Mouse (Mus musculus) R1 (cell line): ENCODE results near the gene Eif2b1.
"Not testable (repeated sequence)": the region's sequence is repeated elsewhere in the genome, so short reads cannot be mapped to it uniquely, and the experiment has no call there.

Source experiments
- DNase-seq: peaks from one replicate; pipeline ENCODE4 v3.0.0-alpha.2; 2018; ENCODE audit warnings: low read depth, low spot score

The Eif2b1 gene

DNA sequence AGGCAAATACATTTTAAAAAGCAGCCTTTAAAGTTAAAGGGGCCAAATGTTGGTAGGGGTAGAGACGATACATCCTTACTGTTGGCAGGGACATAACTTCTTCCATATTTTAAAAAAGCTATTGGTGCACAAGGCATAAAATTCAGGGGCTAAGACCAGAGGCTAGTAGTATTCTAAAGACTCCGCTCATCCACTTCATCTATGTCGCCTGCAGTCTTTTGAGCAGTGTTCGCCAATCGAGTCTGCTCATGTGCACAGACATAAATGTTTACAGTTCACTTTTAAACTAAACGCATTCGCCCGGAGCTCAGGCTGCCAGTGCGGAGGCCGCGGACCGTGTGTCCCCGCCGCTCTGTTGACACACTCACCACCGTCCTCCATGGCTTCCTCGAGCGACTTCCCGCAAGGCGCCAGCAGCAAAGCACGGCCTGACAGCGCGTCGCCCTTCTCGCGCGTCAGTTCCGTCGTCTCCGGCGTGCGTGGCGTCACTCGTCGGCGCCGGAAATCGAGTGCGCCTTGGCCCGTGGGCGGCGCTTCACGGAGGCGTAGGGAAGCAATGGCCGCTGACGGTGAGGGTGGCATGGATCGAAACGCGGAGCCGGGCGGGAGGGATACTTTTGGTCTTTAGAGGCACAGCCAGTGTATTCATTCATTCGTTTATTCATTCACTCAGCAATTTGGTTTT is at the start of gene Eif2b1, which contains the start of gene Gtf2h3:
TSS of gene Eif2b1 (minus strand) at position 499 of the 685 bp plus-strand sequence.
TSS of gene Gtf2h3 (plus strand) at position 508 of the 685 bp plus-strand sequence.
- DNase-seq: peak; percentile 93

DNA sequence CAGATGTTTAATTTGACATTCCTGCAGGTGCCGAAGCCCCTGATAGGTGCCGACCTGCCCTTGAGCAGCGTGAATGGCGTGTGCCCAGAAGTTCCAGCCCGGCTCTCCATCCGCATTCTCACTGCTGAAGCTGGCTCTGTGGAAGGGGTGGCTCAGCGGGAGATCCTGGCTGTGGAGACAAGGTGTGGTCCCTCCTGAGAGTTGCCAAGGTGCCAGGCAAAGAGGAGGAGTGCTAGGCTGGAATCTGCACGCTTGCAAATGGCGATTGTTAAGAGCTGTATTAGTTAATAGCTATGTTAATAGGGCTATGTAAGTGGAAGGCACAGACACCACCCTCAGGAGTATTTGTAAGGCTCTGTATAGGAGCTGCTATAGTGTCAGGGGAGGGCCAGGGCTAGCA is 45.4 kb upstream of the Eif2b1 start:
- peak; percentile 15 for DNase-seq

DNA sequence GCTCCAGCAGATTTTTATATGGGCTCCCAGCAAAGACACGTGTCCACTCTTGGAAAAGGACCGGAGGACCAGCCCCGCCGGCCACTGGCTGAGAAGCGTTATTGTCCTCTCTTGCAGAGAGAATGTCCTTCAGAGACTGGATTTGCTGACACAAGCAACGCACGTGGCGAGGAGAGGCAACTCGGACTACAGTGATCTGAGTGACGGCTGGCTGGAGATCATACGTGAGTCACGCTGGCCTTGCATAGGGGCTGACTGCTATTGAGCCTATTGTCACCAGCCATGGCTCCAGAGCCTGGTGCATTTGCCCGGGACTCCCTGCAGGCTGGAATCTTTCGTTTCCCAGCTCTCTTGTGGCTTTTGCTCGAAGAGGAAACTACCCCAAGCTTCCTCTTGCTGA is 44.0 kb upstream of the Eif2b1 start:
- DNase-seq: no peak

DNA sequence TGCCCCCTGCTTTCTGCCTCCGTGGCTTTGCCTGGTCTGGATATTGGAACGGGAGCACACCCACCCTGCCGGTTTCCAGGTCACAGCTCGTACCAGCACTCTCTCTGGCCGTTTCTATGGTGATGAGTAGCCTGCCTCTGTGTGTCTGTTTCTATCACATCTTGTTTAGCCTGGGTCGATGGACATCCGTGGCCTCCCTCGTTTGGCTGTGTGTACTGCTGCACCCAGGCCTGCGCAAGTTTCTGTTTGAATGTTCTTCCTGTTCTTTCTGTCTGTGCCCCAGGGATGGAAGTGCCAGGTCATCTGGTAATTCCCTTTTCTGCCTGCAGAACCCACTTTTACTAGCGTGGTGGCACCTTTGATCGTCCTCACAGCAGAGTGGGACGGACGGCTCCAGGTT is 42.4 kb upstream of the Eif2b1 start:
- DNase-seq: no peak

DNA sequence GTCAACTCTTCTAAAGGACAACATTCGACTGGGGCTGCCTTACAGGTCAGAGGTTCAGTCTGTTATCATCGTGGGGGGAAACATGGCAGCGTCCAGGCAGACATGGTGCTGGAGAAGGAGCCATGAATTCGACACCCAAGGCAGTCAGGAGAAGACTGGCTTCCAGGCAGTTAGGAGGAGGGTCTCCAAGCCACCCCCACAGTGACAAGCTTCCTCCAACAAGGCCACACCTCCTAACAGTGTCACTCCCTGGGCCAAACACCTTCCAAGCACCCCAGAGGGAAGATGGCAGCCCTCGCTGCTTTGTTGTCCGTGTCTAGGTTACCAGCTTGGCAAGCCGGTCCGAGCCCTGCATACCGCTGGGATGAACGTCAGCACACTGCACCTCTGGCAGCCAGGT is 39.8 kb upstream of the Eif2b1 start:
- peak; percentile 85 for DNase-seq

DNA sequence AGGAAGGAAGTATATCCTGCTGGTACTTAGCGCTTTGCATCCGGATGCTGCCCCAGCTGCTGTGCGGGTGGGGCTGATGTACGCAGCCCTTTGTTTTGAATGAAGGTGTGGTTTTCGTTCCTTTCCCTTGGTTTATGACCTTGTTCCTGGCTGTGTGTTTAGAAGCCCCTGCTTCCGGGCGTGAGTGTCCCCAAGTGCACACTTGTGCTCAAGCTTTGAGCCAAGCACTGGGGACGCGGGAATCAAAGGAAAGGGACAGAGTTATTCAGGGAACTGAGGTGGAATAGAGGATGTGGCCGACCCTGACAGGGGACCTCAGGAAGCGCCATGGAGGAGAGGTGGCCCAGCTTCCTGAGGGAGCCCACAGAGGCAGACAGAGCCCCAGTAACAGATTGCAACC is 35.8 kb upstream of the Eif2b1 start:
- DNase-seq: peak; percentile 94

DNA sequence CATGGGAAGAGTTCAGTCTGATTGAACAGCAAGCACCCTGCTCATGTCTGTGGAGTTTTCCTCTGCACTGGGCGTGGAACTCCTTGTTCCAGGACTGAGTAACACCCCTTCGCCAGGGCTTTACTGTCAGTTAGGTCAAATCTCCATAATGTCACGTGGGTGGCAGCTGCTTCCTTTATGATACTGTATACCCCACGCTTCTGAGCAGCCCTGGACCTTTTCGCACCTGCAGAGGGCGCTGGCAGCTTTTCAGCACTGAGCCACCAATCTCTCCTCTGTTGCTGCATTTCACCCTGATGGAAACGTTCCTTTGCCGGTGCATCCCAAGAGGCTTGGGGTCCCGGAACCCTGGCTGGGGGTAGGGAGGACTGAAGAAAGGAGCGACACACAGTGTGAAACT is 32.0 kb upstream of the Eif2b1 start:
- DNase-seq: peak; percentile 97

DNA sequence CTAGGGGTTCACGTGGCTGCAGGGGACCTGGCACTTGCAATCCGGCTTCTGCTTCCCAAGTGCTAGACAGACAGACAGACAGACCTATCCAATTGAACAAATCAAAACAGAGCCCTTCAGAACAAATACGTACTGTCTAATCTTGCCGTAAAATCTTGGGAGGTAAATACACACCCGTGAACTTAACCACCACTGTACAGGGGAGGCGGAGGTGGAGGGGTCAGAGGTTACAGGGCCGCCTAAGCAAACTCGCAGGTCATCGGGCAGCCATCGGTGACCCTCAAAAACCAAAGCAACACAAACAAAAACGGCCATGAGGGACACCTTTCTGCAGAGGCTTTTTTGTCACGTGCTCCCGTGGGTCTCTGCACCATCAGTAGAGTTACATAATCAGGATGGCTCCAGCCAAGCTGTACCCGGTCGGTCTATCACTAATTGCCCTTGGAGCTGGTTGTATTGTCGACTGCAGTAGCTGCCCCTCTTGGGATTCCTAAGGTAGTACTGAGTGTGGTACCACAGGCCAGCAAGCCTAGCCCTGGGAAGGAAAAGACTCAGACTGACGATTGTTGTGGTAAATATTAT is 26.2 kb upstream of the Eif2b1 start:
- DNase-seq: no peak

DNA sequence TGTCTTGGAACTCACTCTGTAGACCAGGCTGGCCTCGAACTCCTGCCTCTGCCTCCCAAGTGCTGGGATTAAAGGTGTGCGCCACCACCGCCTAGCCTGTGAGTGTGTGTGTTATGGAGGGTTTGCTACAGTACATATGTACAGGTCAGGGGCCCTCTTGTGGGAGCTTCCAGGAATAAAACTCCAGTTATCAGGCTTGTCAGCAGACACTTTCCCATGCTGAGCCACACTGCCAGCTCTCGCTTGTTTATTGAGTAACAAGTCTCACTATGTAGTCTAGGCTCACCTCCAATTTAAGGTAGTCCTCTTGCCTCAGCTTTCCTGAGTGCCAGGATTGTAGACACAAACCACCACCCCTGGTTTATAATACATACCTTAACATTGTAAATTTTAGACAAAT is 25.4 kb upstream of the Eif2b1 start:
- DNase-seq: no peak

DNA sequence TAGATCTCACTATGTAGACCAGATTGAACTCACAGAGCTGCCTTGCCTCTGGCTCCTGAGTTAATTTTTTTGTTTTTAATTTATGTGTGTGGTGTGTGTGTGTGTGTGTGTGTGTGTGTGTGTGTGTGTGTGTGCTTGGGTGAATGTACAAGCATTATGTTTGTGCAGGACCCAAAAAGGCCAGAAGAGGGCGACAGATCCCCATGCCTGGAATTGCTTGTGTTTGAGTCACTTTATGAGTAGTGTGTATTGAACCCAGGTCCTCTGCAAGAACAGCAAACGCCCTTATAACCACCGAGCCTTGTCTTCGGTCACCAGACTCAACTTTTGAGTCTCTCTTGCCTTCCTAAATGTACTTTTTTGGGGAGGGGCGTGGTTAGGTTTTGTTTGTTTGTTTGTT is 23.4 kb upstream of the Eif2b1 start:
- DNase-seq: peak; percentile 85

DNA sequence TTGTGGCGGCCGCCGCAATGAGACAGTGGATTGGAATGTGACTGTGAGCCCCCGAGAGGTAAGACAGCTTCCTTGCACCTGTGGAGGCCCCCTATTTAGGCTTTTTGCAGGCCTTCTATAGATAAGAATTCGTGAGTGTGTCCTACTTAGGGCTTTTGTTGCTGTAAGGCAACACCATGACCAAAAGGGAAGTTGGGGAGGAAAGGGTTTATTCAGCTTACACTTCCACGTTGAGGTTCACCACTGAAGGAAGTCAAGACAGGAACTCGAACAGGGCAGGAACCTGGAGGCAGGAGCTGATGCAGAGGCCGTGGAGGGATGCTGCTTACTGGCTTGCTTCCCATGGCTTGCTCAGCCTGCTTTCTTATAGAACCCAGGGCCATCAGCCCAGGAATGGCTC is 20.8 kb upstream of the Eif2b1 start:
- DNase-seq: not testable (repeated sequence)

DNA sequence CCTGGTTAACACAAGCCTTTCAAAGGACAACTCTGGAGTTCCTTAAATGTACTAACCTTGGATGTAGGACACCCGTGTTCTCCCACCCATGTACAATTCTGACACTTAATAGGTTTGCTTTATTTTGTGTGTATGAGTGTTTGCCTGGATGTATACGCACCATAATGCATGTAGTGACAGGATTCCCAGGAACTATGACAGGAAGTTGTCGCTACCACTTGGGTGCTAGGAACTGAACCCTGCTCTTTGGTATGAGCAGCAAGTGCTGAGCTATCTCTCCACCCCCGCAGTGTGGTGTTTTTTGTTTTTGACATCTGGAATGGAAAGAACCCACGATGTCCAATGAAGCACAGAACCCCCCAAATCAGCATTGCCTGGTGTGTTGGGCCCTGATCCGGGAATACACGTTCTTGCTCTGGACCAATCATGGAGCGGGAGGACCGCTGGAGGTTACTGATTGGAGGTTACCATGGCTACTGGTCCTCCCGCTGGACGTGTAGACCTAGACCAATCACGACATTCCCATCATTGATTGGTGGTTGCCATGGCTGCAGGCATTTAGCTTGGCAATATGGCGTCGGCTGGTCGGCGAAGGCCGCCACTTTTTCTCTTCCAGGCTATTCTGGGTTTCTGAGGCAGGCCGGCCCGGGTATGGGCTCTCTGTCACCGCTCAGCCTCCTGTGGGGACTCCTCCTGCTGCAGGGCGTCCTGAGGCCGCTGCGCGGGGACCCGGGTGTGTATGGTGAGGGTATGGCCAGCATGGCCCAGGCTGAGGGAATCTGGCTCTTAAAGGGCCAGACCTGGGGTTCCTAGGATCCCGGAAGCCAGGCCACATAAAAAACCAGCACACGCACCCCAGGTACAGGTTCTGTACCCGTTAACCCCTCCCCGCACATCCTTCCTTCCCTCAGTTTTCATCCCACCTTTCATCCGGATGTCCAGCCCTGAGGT is 19.6 kb upstream of the Eif2b1 start:
- DNase-seq: peak; percentile 99

DNA sequence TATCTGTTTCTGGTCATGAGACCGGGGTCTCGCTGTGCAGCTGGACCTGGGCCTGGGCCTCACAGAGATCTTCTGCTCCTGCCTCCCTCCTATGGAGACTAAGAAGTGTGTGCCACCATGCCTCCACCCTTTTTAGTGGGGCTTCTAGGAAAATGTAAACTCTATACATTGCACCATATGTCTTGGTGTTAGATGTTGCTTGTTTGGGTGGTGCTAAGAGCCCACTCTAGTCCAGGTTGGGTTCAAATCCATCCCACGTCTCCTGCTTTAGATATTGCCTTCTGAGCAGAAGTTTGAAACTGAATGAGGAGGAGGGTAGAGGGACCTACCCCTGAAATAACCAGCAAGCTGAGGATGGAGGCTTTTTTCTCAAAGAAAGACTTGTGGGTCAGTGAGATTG is 13.8 kb upstream of the Eif2b1 start:
- no peak for DNase-seq

DNA sequence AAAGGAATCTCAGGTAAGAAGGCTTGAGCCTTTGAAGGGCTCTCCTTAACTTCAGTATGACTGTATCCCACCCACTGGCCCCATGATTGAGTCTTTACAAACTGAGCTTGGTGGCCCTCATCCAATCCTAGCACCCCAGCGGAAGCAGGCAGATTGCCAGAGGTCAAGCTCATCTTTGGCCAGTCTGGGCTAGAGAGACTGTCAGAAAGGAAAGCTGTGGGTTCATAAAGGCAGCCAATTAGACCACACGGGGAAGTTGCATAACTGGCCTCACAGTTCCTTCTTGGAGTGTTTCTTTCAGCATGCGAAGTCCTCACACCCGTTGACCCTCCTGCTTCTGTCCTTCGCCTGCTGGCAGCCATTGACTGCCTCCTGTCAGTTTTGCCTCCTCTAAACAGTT is 3.6 kb upstream of the Eif2b1 start:
- DNase-seq: no peak

DNA sequence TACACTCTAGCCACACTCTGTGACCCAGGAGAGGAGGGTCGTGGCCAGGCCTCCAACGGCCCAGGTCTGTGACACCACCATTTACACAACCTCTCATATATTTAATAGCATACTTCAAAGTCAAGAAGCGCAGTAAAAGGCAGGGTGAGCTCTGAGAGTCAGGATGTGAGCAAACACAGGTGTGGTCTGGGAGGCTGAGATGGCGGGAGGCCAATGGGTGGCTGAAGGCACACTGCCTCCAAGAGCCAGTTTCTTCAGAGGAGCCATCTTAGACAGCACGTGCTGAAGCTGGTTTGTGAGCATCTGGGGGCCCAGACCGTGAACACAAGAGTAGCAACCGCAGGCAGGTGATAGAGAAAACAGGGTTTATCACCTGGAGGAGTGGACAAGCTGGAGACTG is 3.5 kb downstream of the Eif2b1 start:
- DNase-seq: no peak

DNA sequence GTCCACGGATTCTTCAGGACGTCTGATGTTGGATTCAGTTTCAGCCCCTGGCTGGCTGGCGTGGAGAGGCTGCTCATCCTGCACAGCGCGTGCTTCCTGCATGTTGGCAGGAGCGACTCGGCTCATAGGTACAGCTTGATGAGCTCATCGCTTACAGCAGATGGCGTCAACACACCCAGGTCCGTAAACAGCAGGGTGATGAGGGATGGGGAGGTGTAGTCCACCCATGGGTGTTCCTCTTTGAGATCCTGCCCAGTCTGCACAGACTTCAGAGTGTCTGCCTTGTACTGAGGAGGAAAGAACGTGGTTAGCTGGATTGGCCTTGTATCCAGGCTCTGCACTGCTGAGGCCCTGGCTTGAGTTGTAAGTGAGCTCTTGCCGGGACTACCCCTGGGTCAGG is 7.9 kb downstream of the Eif2b1 start:
- DNase-seq: no peak

DNA sequence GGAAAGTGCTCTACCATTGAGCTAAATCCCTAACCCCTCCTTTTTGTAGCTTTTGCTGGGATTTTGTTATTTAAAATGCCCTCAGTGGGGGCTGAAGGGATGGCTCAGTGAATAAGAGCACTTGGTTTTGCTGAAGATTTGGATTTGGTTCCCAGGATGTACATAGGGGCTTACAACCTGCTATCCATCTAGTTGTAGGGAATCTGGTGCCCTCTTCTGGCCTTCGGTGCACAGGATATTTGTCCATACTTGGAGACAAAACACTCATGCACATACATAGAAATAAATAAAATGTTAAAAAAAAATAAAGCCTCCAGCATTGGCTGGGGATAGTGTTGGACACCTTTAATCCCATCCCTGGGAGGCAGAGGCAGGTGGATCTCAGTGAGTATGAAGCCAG is 23.8 kb downstream of the Eif2b1 start:
- DNase-seq: no peak

DNA sequence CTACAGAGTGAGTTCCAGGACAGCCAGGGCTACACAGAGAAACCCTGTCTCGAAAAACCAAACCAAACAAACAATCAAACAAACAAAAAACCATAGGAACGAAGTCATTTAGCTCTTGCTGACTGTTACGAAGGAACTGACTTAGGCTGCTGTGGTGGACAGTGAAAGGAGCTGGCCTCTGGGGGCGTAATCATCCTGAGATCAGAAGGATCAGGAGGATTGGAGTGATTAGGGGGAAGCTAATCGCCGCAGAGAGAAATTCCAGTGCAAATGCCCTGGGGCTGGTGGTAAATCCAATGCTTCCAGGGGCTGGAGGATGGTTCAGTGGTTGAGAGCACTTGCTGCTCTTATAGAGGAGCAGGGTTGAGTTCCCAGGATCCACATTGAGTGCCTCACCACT is 25.3 kb downstream of the Eif2b1 start:
- no peak for DNase-seq

DNA sequence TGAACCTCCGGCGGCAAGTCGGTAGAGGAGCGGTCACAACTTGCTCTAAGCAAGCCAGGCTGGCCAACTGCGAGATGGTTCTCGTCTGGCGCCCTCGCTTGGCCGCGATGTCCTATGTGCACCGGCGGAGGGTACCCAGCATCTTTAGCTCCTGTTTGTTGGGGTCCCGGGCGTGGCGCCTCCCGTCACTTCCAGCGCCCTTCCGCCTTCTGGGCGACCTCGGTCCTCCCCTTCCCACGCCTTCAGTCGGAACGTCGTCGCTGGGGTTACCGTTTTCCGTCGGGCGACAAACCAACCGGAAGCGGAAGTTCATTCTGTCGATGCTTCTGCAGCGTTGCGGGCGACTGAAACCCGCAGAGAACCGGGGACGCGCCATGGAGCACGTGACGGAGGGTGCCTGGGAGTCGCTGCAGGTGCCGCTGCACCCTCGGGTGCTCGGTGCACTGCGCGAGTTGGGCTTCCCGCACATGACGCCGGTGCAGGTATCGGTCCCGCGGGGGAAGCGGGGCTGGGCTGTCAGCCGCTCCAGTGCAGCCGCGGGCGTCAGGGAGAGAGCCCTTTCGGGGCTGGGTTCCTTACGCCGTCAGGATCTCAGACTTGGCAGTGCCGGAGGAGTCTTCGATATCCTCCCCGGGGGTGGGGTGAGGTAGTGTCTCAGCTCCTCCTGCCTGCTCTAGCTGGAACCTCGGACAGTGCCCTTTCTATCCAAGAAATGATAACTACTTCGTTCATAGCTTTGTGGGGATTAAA is 26.2 kb downstream of the Eif2b1 start, which contains the start of gene Ddx55:
TSS of gene Ddx55 (plus strand) at position 307 of the 750 bp plus-strand sequence.
- peak; percentile 95 for DNase-seq

DNA sequence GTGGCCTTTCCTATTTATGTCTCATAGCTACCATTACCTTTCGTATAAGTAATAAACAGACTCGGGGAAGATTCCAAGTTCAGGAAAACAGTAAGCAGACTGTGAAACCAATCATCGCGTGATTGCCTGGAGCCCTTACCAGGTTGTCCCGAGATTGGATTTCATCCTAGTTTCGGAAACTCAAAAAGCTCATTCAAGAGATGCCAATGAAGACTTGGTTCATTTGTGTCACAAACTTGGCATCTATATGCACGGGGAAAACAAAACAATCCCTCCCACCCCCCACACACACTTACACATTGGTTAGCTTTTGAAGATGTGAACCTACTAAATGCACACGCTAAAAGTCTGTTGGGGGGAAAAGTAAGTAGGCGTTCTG is 26.8 kb downstream of the Eif2b1 start:
- no peak for DNase-seq

DNA sequence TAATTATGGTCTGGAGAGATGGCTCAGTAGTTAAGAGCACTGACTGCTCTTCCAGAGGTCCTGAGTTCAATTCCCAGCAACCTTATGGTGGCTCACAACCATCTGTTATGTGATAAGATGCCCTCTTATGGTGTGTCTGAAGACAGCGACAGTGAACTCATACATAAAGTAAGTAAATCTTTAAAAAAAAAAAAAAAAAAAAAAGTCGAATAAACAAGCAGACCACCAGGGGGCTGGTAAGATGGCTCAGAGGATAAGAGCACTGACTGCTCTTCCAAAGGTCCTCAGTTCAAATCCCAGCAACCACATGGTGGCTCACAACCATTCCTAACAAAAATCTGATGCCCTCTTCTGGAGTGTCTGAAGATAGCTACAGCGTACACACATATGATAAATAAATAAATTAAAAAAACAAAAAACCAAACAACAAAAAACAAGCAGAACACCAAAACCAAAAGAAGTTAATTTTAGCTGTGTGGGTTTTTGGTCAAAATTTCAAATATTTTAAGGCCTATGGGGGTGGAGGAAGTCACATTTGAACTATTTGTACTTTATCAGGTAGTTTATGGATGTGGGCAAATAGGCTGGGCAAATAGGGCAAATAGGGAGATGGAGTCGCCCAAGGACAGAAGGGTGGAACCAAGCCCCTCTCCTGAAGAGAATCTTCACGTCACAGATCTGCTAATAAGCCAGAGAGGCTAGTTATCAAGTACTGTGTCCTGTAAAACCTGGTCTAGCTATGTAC is 27.4 kb downstream of the Eif2b1 start:
- peak; percentile 64 for DNase-seq
